Mouse (Mus musculus) olfactory bulb, adult 2 months (tissue): ENCODE data around the gene Lrmda. TPM values are rescaled to one million over a fixed set of nuclear protein-coding genes. Genes with fewer than 3 reads are reported as not detected.

Experiments used
- H3K27ac ChIP-seq: fragments of 200-500 bp; 2 replicates; pipeline ENCODE4 v1.5.1; 2012; ENCODE audit warnings: low read depth, low read length; ENCODE audit not compliant: insufficient read depth
- H3K4me1 ChIP-seq: fragments of 200-500 bp; 2 replicates; pipeline ENCODE4 v1.6.1; 2012; ENCODE audit warnings: low read length; ENCODE audit not compliant: control insufficient read depth, insufficient read depth
- H3K4me3 ChIP-seq: fragments of 200-500 bp; 2 replicates; pipeline ENCODE4 v1.5.1; 2012; ENCODE audit warnings: mild to moderate bottlenecking, low read depth, low read length, moderate library complexity; ENCODE audit not compliant: insufficient read depth
- CTCF ChIP-seq: fragments of 200-500 bp; IDR thresholded peaks from 2 replicates; pipeline ENCODE4 v1.5.1; 2012; ENCODE audit warnings: low read depth, mild to moderate bottlenecking, low read length, moderate library complexity; ENCODE audit not compliant: insufficient read depth
- POLR2A ChIP-seq: fragments of 200-500 bp; IDR thresholded peaks from 2 replicates; pipeline ENCODE4 v1.6.1; 2012; ENCODE audit warnings: mild to moderate bottlenecking, low read depth, low read length, moderate library complexity; ENCODE audit not compliant: insufficient read depth
- WGBS: fragments of 180-500 bp; shearing (Covaris S2); methylation state at CpG from one replicate; pipeline ENCODE4 v1.1.7; 2018; 5-methylcytosine and 5-hydroxymethylcytosine counted together
- polyA plus RNA-seq: library from polyadenylated mRNA; stranded (reverse); fragments of >200 nt; gene quantifications from 2 replicates; pipeline ENCODE4 v1.2.4, GENCODE M21; 2012; ENCODE audit warnings: low replicate concordance; ENCODE audit not compliant: missing spikeins, insufficient read depth, insufficient read length

The Lrmda gene
- polyA plus RNA-seq, 1 experiment = not detected

GRCm38 (mm10) chr14:22849108-22849507 lies 829.6 kb downstream of the Lrmda start:
- Histone ChIP-seq H3K4me1 (no peaks in the 10 kb centered on the region), H3K4me3 (no peak overlapping the region), H3K27ac (no peak overlapping the region)
- WGBS = 87% methylated on average over 2 of the region's 2 CpGs
- TF ChIP-seq CTCF (no peak), POLR2A (no peak)

- 65% methylated on average over 4 of the region's 4 CpGs for WGBS
- Histone ChIP-seq H3K27ac (no peak overlapping the region), H3K4me3 (no peak overlapping the region), H3K4me1 (no peaks in the 10 kb centered on the region)
- TF ChIP-seq CTCF (no peak), POLR2A (no peak)
Measured at GRCm38 (mm10) chr14:22860631-22861030, 841.1 kb downstream of the Lrmda start.

GRCm38 (mm10) chr14:22864132-22864531 lies 844.6 kb downstream of the Lrmda start:
- 86% methylated on average over 7 of the region's 7 CpGs for WGBS
- Histone ChIP-seq H3K27ac (no peak overlapping the region), H3K4me3 (no peak overlapping the region), H3K4me1 (no peaks in the 10 kb centered on the region)
- TF ChIP-seq POLR2A = no peak
- TF ChIP-seq CTCF = no peak

GRCm38 (mm10) chr14:22874584-22874983 lies 855.1 kb downstream of the Lrmda start:
- no peak for TF ChIP-seq CTCF
- no peak for TF ChIP-seq POLR2A
- Histone ChIP-seq H3K27ac (no peak overlapping the region), H3K4me3 (no peak overlapping the region), H3K4me1 (no peaks in the 10 kb centered on the region)
- 91% methylated on average over 3 of the region's 3 CpGs for WGBS

GRCm38 (mm10) chr14:22887182-22887581 lies 867.7 kb downstream of the Lrmda start:
- no peaks in the 10 kb centered on the region for H3K4me1 ChIP-seq
- WGBS = 87% methylated on average over 3 of the region's 3 CpGs
- H3K27ac ChIP-seq = no peak overlapping the region
- no peak for TF ChIP-seq CTCF
- no peak for TF ChIP-seq POLR2A
- no peak overlapping the region for H3K4me3 ChIP-seq

- no peak for TF ChIP-seq CTCF
- TF ChIP-seq POLR2A = no peak
- 98% methylated on average over 1 of the region's 1 CpGs for WGBS
- no peaks in the 10 kb centered on the region for H3K4me1 ChIP-seq
- H3K27ac ChIP-seq = no peak overlapping the region
- H3K4me3 ChIP-seq = no peak overlapping the region
Measured at GRCm38 (mm10) chr14:22899312-22899711, 879.8 kb downstream of the Lrmda start.

- H3K27ac ChIP-seq = no peak overlapping the region
- TF ChIP-seq POLR2A (no peak), CTCF (no peak)
- WGBS = 97% methylated on average over 1 of the region's 1 CpGs
- H3K4me1 ChIP-seq = no peaks in the 10 kb centered on the region
- H3K4me3 ChIP-seq = no peak overlapping the region
Measured at GRCm38 (mm10) chr14:22902116-22902515, 882.6 kb downstream of the Lrmda start.

GRCm38 (mm10) chr14:22902914-22903313 lies 883.4 kb downstream of the Lrmda start:
- Histone ChIP-seq H3K4me3 (no peak overlapping the region), H3K27ac (no peak overlapping the region), H3K4me1 (no peaks in the 10 kb centered on the region)
- TF ChIP-seq POLR2A (no peak), CTCF (no peak)
- WGBS = 90% methylated on average over 2 of the region's 2 CpGs

GRCm38 (mm10) chr14:22905741-22906667 lies 886.5 kb downstream of the Lrmda start:
- Histone ChIP-seq H3K4me1 (no peaks in the 10 kb centered on the region), H3K27ac (peak overlapping the region; percentile 63), H3K4me3 (no peak overlapping the region)
- TF ChIP-seq CTCF (no peak), POLR2A (no peak)
- WGBS = 70% methylated on average over 7 of the region's 7 CpGs

GRCm38 (mm10) chr14:22906716-22907115 lies 887.2 kb downstream of the Lrmda start:
- TF ChIP-seq POLR2A = no peak
- TF ChIP-seq CTCF = no peak
- H3K4me3 ChIP-seq = no peak overlapping the region
- H3K27ac ChIP-seq = peak overlapping the region; percentile 63
- H3K4me1 ChIP-seq = no peaks in the 10 kb centered on the region
- WGBS = 60% methylated on average over 4 of the region's 4 CpGs
